Mouse (Mus musculus) heart, embryonic 10.5 days (tissue): ENCODE data around the gene Vwa8. TPM values are rescaled to one million over a fixed set of nuclear protein-coding genes. Genes with fewer than 3 reads are reported as not detected.

ENCODE experiments used
- DNase-seq: peaks from one replicate; pipeline ENCODE4 v3.0.0-alpha.2; 2017; ENCODE audit warnings: low spot score
- H3K27ac ChIP-seq: fragments of 300-500 bp; sonication (generic); 2 replicates; pipeline ENCODE4 v1.5.1; 2016; ENCODE audit warnings: mild to moderate bottlenecking
- H3K27me3 ChIP-seq: fragments of 300-500 bp; sonication (generic); 2 replicates; pipeline ENCODE4 v1.6.1; 2016; ENCODE audit warnings: mild to moderate bottlenecking; ENCODE audit not compliant: poor library complexity, insufficient read depth, severe bottlenecking
- H3K36me3 ChIP-seq: fragments of 300-500 bp; sonication (generic); 2 replicates; pipeline ENCODE4 v1.6.1; 2016; ENCODE audit warnings: mild to moderate bottlenecking, moderate library complexity
- H3K4me1 ChIP-seq: fragments of 300-500 bp; sonication (generic); 2 replicates; pipeline ENCODE4 v1.6.1; 2016; ENCODE audit warnings: mild to moderate bottlenecking
- H3K4me3 ChIP-seq: fragments of 300-500 bp; sonication (generic); 2 replicates; pipeline ENCODE4 v1.5.1; 2016; ENCODE audit warnings: mild to moderate bottlenecking, moderate library complexity
- H3K9me3 ChIP-seq: fragments of 300-500 bp; sonication (generic); 2 replicates; pipeline ENCODE4 v1.6.1; 2016; ENCODE audit warnings: mild to moderate bottlenecking, moderate library complexity
- WGBS: fragments of 180-500 bp; shearing (Covaris S2); methylation state at CpG from one replicate; pipeline ENCODE4 v1.1.7; 2016; 5-methylcytosine and 5-hydroxymethylcytosine counted together
- polyA plus RNA-seq: library from polyadenylated mRNA; unstranded; fragments of >200 nt; fragmentation: Nextera tagmentation; extraction: Ambion mirVana; gene quantifications from 2 replicates; pipeline ENCODE4 v1.2.1, GENCODE M21; 2016

Gene Vwa8
- polyA plus RNA-seq, 1 experiment from 2014 or later: 12.1 TPM

GRCm38 (mm10) chr14:79186976-79187375, 338.1 kb downstream of the Vwa8 start:
- DNase-seq: no peak
- Histone ChIP-seq H3K9me3 (peaks cover 4% of the 10 kb centered on the region; the same call in 1 of the 2 replicates), H3K27ac (no peak overlapping the region), H3K27me3 (no peaks in the 10 kb centered on the region), H3K36me3 (peaks cover 3% of the 10 kb centered on the region; the same call in 1 of the 2 replicates), H3K4me1 (peaks cover 5% of the 10 kb centered on the region; the same call in 1 of the 2 replicates), H3K4me3 (no peak overlapping the region)
- WGBS: 81% methylated on average over 1 of the region's 1 CpGs

DNA sequence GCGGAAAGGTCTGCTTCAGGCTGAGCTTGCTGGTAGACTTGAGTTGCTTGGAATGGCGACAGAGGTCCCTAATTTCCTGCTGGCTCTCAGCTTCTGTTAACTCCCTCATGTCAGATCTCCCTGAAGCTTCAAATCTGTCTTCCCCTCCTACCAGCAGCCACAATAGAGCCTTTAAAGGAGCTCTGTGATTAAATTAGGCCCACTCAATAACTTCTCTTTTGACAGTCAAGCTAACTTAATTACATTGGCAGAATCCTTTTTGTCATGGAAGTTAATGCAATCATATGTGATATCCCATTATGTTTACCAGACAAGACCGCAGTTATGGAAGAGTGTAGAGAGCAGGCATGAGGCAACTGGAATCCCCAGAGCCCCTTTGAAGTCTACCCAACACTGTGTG, 347.9 kb downstream of the Vwa8 start:
- Histone ChIP-seq H3K9me3 (no peaks in the 10 kb centered on the region), H3K27me3 (no peaks in the 10 kb centered on the region)

DNA sequence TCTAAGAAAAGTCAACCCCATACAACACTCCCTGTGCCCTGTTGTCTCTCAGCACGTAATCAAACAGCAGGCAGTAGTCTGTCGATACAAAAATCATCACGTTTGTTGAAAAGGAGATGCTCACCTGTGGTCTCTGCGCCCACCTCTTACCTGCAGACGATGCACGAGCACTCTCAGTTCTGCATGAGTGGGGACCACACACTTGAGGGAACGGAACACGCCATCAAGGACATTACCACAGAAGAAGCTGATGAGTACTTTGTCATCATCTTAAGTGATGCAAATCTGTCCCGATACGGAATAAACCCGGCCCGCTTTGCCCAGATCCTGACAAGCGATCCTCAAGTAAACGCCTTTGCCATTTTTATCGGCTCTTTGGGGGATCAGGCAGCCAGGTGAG, 349.2 kb downstream of the Vwa8 start:
- 0 out of 2 replicates have a peak, but pooled peaks cover 2% of the 10 kb centered on the region for H3K36me3 ChIP-seq
- no peak overlapping the region for H3K4me3 ChIP-seq
- H3K27ac ChIP-seq: no peak overlapping the region
- peaks cover 5% of the 10 kb centered on the region; the same call in 1 of the 2 replicates for H3K4me1 ChIP-seq
- 90% methylated on average over 15 of the region's 15 CpGs for WGBS
- no peaks in the 10 kb centered on the region for H3K9me3 ChIP-seq
- H3K27me3 ChIP-seq: no peaks in the 10 kb centered on the region
- no peak for DNase-seq

More for the DNA sequence above, 347.9 kb downstream of the Vwa8 start:
- DNase-seq: no peak
- no peaks in the 10 kb centered on the region for H3K4me1 ChIP-seq
- WGBS: 71% methylated on average over 3 of the region's 3 CpGs
- H3K36me3 ChIP-seq: 0 out of 2 replicates have a peak, but pooled peaks cover 2% of the 10 kb centered on the region
- no peak overlapping the region for H3K4me3 ChIP-seq
- H3K27ac ChIP-seq: no peak overlapping the region

- DNase-seq: no peak
- Histone ChIP-seq H3K4me1 (peaks cover 11% of the 10 kb centered on the region), H3K36me3 (0 out of 2 replicates have a peak, but pooled peaks cover 2% of the 10 kb centered on the region), H3K4me3 (no peak overlapping the region), H3K27me3 (no peaks in the 10 kb centered on the region), H3K27ac (no peak overlapping the region), H3K9me3 (no peaks in the 10 kb centered on the region)
- 71% methylated on average over 9 of the region's 9 CpGs for WGBS
These were observed 351.5 kb downstream of the Vwa8 start for GRCm38 (mm10) chr14:79200133-79200891.

GRCm38 (mm10) chr14:79200892-79201285, 352.0 kb downstream of the Vwa8 start:
- no peaks in the 10 kb centered on the region for H3K27me3 ChIP-seq
- no peaks in the 10 kb centered on the region for H3K9me3 ChIP-seq
- WGBS: 83% methylated on average over 9 of the region's 9 CpGs
- H3K4me3 ChIP-seq: no peak overlapping the region
- no peak overlapping the region for H3K27ac ChIP-seq
- H3K36me3 ChIP-seq: 0 out of 2 replicates have a peak, but pooled peaks cover 2% of the 10 kb centered on the region
- H3K4me1 ChIP-seq: peaks cover 11% of the 10 kb centered on the region
- DNase-seq: no peak

- peaks cover 15% of the 10 kb centered on the region for H3K4me1 ChIP-seq
- H3K9me3 ChIP-seq: no peaks in the 10 kb centered on the region
- H3K27me3 ChIP-seq: no peaks in the 10 kb centered on the region
- DNase-seq: no peak
- H3K36me3 ChIP-seq: 0 out of 2 replicates have a peak, but pooled peaks cover 2% of the 10 kb centered on the region
- no peak overlapping the region for H3K4me3 ChIP-seq
- 50% methylated on average over 4 of the region's 4 CpGs for WGBS
- H3K27ac ChIP-seq: peak overlapping the region; percentile 62; the same call in 1 of the 2 replicates
These were observed 354.0 kb downstream of the Vwa8 start for GRCm38 (mm10) chr14:79202722-79203362.

DNA sequence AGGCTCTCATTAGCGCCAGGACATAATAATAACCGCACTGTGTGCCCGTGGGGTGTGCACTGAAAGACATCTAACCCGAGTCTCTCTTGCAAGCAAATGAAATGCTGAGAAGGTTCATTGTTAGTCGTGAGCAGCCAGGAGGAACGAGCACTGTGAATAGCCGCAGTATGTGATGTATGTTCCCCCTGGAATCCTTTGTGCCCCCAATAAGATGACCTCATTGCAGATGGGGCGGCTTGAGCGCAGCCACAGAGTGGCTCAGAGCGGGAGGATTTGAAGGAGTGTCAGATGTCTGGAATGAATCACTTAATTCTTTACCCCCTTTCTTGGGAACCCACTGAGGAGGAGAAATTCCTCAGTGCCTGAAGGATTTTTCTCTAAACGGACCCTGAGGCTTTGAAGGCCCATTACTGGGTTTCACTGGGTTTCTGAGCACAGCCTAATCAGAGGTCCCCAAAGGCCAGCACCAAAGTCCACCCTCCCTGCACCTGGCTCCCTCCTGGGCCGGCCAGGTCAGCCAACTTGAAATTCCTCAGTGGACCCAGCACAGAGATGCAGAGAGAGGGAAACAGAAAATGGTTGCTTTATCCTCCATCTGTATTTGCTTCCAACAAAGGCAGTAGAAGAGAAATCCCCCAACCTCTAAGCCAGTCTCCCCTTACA, 354.8 kb downstream of the Vwa8 start:
- no peak for DNase-seq
- no peaks in the 10 kb centered on the region for H3K27me3 ChIP-seq
- 47% methylated on average over 12 of the region's 12 CpGs for WGBS
- 0 out of 2 replicates have a peak, but pooled peaks cover 2% of the 10 kb centered on the region for H3K36me3 ChIP-seq
- H3K4me1 ChIP-seq: peaks cover 15% of the 10 kb centered on the region
- H3K9me3 ChIP-seq: no peaks in the 10 kb centered on the region
- peak overlapping the region; percentile 59 for H3K27ac ChIP-seq
- H3K4me3 ChIP-seq: no peak overlapping the region

DNA sequence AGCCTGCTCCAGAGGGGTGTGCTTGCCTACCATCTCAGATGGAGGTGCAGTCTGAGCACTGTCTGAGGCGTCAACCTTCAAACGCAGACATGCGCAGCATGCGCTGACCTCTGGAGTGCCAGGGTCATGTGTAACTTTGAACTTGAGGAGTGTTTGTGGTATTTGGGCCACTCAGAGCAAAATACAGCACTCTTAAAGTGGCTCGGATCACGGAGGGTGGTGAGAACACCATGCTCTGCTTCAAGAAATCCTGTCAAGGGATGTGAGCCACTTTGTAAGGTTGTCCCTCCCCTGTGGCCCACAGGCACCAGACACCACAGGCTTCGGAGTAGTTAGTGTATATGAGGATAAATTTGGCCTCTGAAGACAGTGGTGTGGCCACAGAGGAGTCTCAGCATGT, 356.0 kb downstream of the Vwa8 start:
- Histone ChIP-seq H3K4me1 (peaks cover 17% of the 10 kb centered on the region), H3K27ac (no peak overlapping the region), H3K27me3 (no peaks in the 10 kb centered on the region), H3K36me3 (no peaks in the 10 kb centered on the region), H3K4me3 (no peak overlapping the region), H3K9me3 (no peaks in the 10 kb centered on the region)
- no peak for DNase-seq
- 81% methylated on average over 7 of the region's 7 CpGs for WGBS

GRCm38 (mm10) chr14:79206210-79206609, 357.4 kb downstream of the Vwa8 start:
- no peak for DNase-seq
- Histone ChIP-seq H3K36me3 (no peaks in the 10 kb centered on the region), H3K4me3 (no peak overlapping the region), H3K4me1 (peaks cover 19% of the 10 kb centered on the region), H3K9me3 (no peaks in the 10 kb centered on the region), H3K27me3 (no peaks in the 10 kb centered on the region), H3K27ac (peak overlapping the region; percentile 22; the same call in 1 of the 2 replicates)
- 71% methylated on average over 11 of the region's 11 CpGs for WGBS

DNA sequence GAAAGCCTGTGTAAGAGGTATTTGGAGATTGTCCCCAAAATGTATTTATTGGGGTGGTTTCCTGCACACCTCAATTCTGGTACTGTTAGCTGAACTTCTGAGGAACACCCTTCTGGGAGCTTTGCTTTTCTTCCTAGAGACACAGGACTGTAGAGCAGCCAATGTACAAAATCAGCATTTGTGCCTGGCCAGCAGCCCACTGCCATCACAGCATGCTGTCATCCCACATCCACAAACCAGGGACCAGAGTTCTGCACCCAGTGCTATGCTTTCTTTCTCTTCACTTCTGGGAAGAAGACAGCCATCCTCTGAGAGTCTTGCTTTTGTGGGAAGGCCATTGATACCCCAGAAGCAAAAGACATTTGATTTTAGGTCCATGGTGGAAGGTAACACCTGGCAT, 359.6 kb downstream of the Vwa8 start:
- Histone ChIP-seq H3K4me3 (no peak overlapping the region), H3K27ac (no peak overlapping the region), H3K9me3 (no peaks in the 10 kb centered on the region), H3K27me3 (no peaks in the 10 kb centered on the region), H3K36me3 (no peaks in the 10 kb centered on the region), H3K4me1 (peaks cover 17% of the 10 kb centered on the region)
- DNase-seq: no peak

- Histone ChIP-seq H3K36me3 (no peaks in the 10 kb centered on the region), H3K9me3 (no peaks in the 10 kb centered on the region), H3K27me3 (no peaks in the 10 kb centered on the region), H3K4me1 (0 out of 2 replicates have a peak, but pooled peaks cover 13% of the 10 kb centered on the region), H3K4me3 (no peak overlapping the region), H3K27ac (no peak overlapping the region)
- 70% methylated on average over 3 of the region's 3 CpGs for WGBS
- peak; percentile 61 for DNase-seq
These were observed 361.0 kb downstream of the Vwa8 start for GRCm38 (mm10) chr14:79209813-79210212.

DNA sequence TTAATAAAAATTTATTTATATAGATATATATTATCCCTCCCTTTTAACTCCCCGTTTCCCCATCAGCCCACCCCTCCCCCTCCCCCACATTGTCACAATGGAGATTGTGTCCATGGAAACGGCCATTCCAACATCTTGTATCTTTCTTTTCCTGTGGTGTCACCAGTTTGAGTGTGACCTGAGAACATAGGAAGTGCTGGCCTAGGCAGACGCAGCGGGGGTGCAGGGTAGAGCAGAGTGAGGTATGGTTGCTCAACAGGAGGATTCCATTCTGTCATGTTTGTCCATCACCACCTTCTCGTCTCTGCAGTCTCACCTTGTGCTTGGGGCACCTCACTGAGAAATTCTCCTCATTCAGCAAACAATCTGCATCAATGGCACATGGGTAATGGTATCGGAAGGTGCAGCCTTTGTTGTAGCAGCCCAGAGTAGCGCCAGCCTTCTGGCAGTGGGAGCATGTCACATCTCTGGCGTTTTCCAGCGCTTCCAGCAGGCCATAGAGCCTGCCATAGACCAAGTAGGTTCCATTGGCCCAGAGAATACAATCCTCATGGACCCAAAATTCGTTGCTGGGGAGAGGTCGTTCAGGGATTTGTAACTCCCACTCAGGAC, 363.6 kb downstream of the Vwa8 start:
- WGBS: 62% methylated on average over 11 of the region's 11 CpGs
- Histone ChIP-seq H3K4me3 (no peak overlapping the region), H3K4me1 (0 out of 2 replicates have a peak, but pooled peaks cover 13% of the 10 kb centered on the region), H3K27ac (no peak overlapping the region), H3K9me3 (no peaks in the 10 kb centered on the region), H3K36me3 (no peaks in the 10 kb centered on the region), H3K27me3 (no peaks in the 10 kb centered on the region)
- DNase-seq: no peak
